Mouse (Mus musculus) kidney, adult 2 months (tissue): ENCODE data around the gene Usp1.
"Not testable (repeated sequence)": the region's sequence is repeated elsewhere in the genome, so short reads cannot be mapped to it uniquely, and the experiment has no call there.

Experiments used
- CTCF ChIP-seq: fragments of 200-500 bp; conservative IDR thresholded peaks from 2 replicates; pipeline ENCODE4 v1.5.1; 2011; ENCODE audit warnings: low read depth, mild to moderate bottlenecking, control low read depth, low read length, moderate library complexity, mixed read lengths; ENCODE audit not compliant: insufficient read depth, insufficient read length
- POLR2A ChIP-seq: fragments of 200-500 bp; IDR thresholded peaks from one replicate; pipeline ENCODE4 v1.6.1; 2011; ENCODE audit warnings: low read depth, low read length, control low read depth

DNA sequence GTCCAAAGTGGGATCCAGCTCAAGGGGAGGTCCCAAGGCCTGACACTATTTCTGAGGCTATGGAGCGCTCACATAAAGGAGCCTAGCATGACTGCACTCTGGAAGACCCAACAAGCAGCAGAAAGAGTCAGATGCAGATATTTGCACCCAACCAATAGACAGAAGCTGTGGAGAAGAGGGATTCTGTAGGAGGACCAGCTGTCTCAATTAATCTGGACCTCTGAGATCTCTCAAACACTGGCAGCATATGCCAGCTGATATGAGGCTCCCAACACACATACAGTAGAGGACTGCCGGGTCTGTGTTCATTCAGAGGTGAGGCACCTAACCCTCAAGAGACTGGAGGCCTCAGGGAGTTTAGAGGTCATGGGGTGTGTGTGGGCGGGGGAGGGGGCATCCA is 56.4 kb downstream of the Usp1 start:
- not testable (repeated sequence) for TF ChIP-seq POLR2A, CTCF
